Mouse (Mus musculus) MEL (cell line): ENCODE measurements at regions not wholly inside any gene's neighbourhood (a gene's known extent, or its start where the extent isn't known, plus 50 kb on each side); places are given as distances from the start of the nearest gene placed in this dataset.

Experiments
- DNase-seq: peaks from one replicate; pipeline ENCODE4 v3.0.0; 2011; ENCODE audit warnings: low read depth, low spot score
- H3K27ac ChIP-seq: 2 replicates; pipeline ENCODE4 v1.5.1; 2012; ENCODE audit warnings: low read depth, mild to moderate bottlenecking, control low read depth, low read length, moderate library complexity; ENCODE audit not compliant: control insufficient read depth
- H3K27me3 ChIP-seq, 2 experiments: fragments of 150-350 bp in 1 of 2; sonication (generic) in 1 of 2; 2 replicates each; pipeline ENCODE4 v1.6.1; 2012; ENCODE audit warnings: low read length in 2 of 2, mild to moderate bottlenecking in 2 of 2, improper control_type of control experiment in 1 of 2, moderate library complexity in 1 of 2; ENCODE audit not compliant: insufficient read depth in 2 of 2, control insufficient read depth in 1 of 2
- H3K36me3 ChIP-seq, 2 experiments: 2 replicates each; pipeline ENCODE4 v1.6.1; 2012 to 2014; ENCODE audit warnings: low read length in 2 of 2, improper control_type of control experiment in 1 of 2, inconsistent platforms in 1 of 2, mild to moderate bottlenecking in 1 of 2; ENCODE audit not compliant: insufficient read depth in 2 of 2, control insufficient read depth in 1 of 2
- H3K4me1 ChIP-seq, 2 experiments: fragments of 150-350 bp in 1 of 2; sonication (generic) in 1 of 2; 2 replicates each; pipeline ENCODE4 v1.6.1; 2012; ENCODE audit warnings: low read length in 2 of 2, improper control_type of control experiment in 1 of 2, mild to moderate bottlenecking in 1 of 2; ENCODE audit not compliant: insufficient read depth in 2 of 2, control insufficient read depth in 1 of 2
- H3K4me3 ChIP-seq, 2 experiments: fragments of 150-350 bp in 1 of 2; sonication (generic) in 1 of 2; 2 replicates each; pipeline ENCODE4 v1.5.1; 2012; ENCODE audit warnings: low read depth in 2 of 2, low read length in 2 of 2, mild to moderate bottlenecking in 2 of 2, moderate library complexity in 2 of 2, control low read depth in 1 of 2, improper control_type of control experiment in 1 of 2; ENCODE audit not compliant: control insufficient read depth in 1 of 2, insufficient read depth in 1 of 2
- H3K79me2 ChIP-seq: 2 replicates; pipeline ENCODE4 v1.6.1; 2012; ENCODE audit warnings: mild to moderate bottlenecking, low read length, moderate library complexity; ENCODE audit not compliant: control insufficient read depth, poor library complexity, insufficient read depth
- H3K9ac ChIP-seq: 2 replicates; pipeline ENCODE4 v1.6.1; 2012; ENCODE audit warnings: low read depth, mild to moderate bottlenecking, control low read depth, low read length, moderate library complexity; ENCODE audit not compliant: control insufficient read depth, poor library complexity, severe bottlenecking
- H3K9me3 ChIP-seq: fragments of 150-350 bp; sonication (generic); replicated peaks from 2 replicates; pipeline ENCODE4 v1.6.1; 2012; ENCODE audit warnings: mild to moderate bottlenecking, low read length, improper control_type of control experiment, moderate library complexity; ENCODE audit not compliant: insufficient read depth
- CHD1 ChIP-seq: IDR thresholded peaks from 2 replicates; pipeline ENCODE4 v1.6.1; 2012; ENCODE audit warnings: low read depth, mild to moderate bottlenecking, inconsistent platforms, low read length, improper control_type of control experiment
- CTCF ChIP-seq, 3 experiments: IDR thresholded peaks in 2 of 3; conservative IDR thresholded peaks in 1 of 3; 2 replicates each; pipeline ENCODE4 v1.5.1; 2011 to 2012; ENCODE audit warnings: low read length in 3 of 3, low read depth in 2 of 3, mild to moderate bottlenecking in 2 of 3, improper control_type of control experiment in 1 of 3, inconsistent platforms in 1 of 3, mixed read lengths in 1 of 3, moderate library complexity in 1 of 3; ENCODE audit not compliant: control insufficient read depth in 1 of 3, insufficient read depth in 1 of 3, poor library complexity in 1 of 3, severe bottlenecking in 1 of 3
- ELF1 ChIP-seq: IDR thresholded peaks from 2 replicates; pipeline ENCODE4 v1.6.1; 2014; ENCODE audit warnings: low read depth, mild to moderate bottlenecking, inconsistent platforms, low read length, improper control_type of control experiment, moderate library complexity
- EP300 ChIP-seq, 2 experiments: IDR thresholded peaks; 2 replicates each; pipeline ENCODE4 v1.6.1; 2011; ENCODE audit warnings: improper control_type of control experiment in 2 of 2, low read length in 2 of 2, low read depth in 1 of 2, mild to moderate bottlenecking in 1 of 2
- HCFC1 ChIP-seq: IDR thresholded peaks from 2 replicates; pipeline ENCODE4 v1.6.1; 2012; ENCODE audit warnings: low read depth, mild to moderate bottlenecking, inconsistent platforms, low read length, improper control_type of control experiment, moderate library complexity
- KAT2A ChIP-seq: conservative IDR thresholded peaks from 2 replicates; pipeline ENCODE4 v1.6.1; 2012; ENCODE audit warnings: low read depth, low read length, improper control_type of control experiment, inconsistent platforms
- MAFK ChIP-seq: IDR thresholded peaks from 2 replicates; pipeline ENCODE4 v1.6.1; 2011; ENCODE audit warnings: low read depth, mild to moderate bottlenecking, low read length, improper control_type of control experiment, borderline replicate concordance
- MAZ ChIP-seq: IDR thresholded peaks from 2 replicates; pipeline ENCODE4 v1.6.1; 2012; ENCODE audit warnings: low read depth, mild to moderate bottlenecking, inconsistent platforms, low read length, improper control_type of control experiment
- MEF2A ChIP-seq: IDR thresholded peaks from 2 replicates; pipeline ENCODE4 v1.6.1; 2014; ENCODE audit warnings: low read depth, mild to moderate bottlenecking, inconsistent platforms, low read length, improper control_type of control experiment; ENCODE audit not compliant: poor library complexity, insufficient replicate concordance, severe bottlenecking; ENCODE audit errors: extremely low read depth
- MYB ChIP-seq: IDR thresholded peaks from 2 replicates; pipeline ENCODE4 v1.6.1; 2011; ENCODE audit warnings: mild to moderate bottlenecking, low read depth, low read length, improper control_type of control experiment
- MYC ChIP-seq: IDR thresholded peaks from 2 replicates; pipeline ENCODE4 v1.6.1; 2011; ENCODE audit warnings: low read depth, mild to moderate bottlenecking, low read length, improper control_type of control experiment, moderate library complexity
- NELFE ChIP-seq: IDR thresholded peaks from 2 replicates; pipeline ENCODE4 v1.6.1; 2011; ENCODE audit warnings: low read depth, low read length, improper control_type of control experiment
- NRF1 ChIP-seq: IDR thresholded peaks from 2 replicates; pipeline ENCODE4 v1.6.1; 2014; ENCODE audit warnings: low read depth, mild to moderate bottlenecking, inconsistent platforms, low read length, improper control_type of control experiment, moderate library complexity; ENCODE audit not compliant: poor library complexity, insufficient read depth, severe bottlenecking
- POLR2A ChIP-seq, 2 experiments: IDR thresholded peaks; 2 replicates each; pipeline ENCODE4 v1.6.1; 2011 to 2012; ENCODE audit warnings: low read length in 2 of 2, mild to moderate bottlenecking in 2 of 2, control low read depth in 1 of 2, improper control_type of control experiment in 1 of 2, low read depth in 1 of 2, moderate library complexity in 1 of 2; ENCODE audit not compliant: control insufficient read depth in 1 of 2, insufficient read depth in 1 of 2, poor library complexity in 1 of 2
- POLR2AphosphoS2 ChIP-seq: IDR thresholded peaks from 2 replicates; pipeline ENCODE4 v1.6.1; 2011; ENCODE audit warnings: low read length, improper control_type of control experiment
- POLR2AphosphoS5 ChIP-seq: IDR thresholded peaks from 2 replicates; pipeline ENCODE4 v1.6.1; 2012; ENCODE audit warnings: low read depth, borderline replicate concordance, mild to moderate bottlenecking, inconsistent platforms, low read length, moderate library complexity, mixed read lengths
- RAD21 ChIP-seq: IDR thresholded peaks from 2 replicates; pipeline ENCODE4 v1.6.1; 2011; ENCODE audit warnings: mild to moderate bottlenecking, low read depth, low read length, improper control_type of control experiment
- ZC3H11A ChIP-seq: IDR thresholded peaks from 2 replicates; pipeline ENCODE4 v1.6.1; 2012; ENCODE audit warnings: low read depth, mild to moderate bottlenecking, inconsistent platforms, low read length, improper control_type of control experiment
- ZKSCAN1 ChIP-seq: IDR thresholded peaks from 2 replicates; pipeline ENCODE4 v1.6.1; 2012; ENCODE audit warnings: low read depth, mild to moderate bottlenecking, inconsistent platforms, low read length, improper control_type of control experiment, moderate library complexity
- ZNF384 ChIP-seq: IDR thresholded peaks from 2 replicates; pipeline ENCODE4 v1.6.1; 2012; ENCODE audit warnings: low read depth, mild to moderate bottlenecking, inconsistent platforms, low read length, improper control_type of control experiment

GRCm38 (mm10) chr14:91569100-91569499, 2321.4 kb downstream of the Pcdh9 start:
- no peak overlapping the region for H3K27ac ChIP-seq

DNA sequence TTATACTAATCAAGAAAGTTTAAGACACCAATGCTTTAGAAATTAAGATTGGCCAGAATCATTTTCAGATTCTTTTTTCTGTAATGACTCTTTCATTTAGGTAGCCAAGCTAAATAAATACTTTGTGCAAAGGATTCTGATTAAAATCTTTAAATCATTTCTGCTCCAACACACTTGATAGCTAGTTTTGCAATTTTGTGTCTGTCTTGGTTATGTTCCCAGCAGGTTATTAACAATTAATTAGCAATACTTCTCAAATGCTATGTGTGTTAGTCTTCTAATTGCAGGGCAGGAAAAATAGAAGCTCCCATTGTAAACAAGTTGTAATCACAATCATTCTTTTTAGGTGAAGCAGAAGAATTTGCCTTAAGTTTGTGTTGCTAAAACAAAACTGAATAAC, 2351.3 kb downstream of the Pcdh9 start:
- H3K4me3 ChIP-seq: no peak overlapping the region
- no peak overlapping the region for H3K27ac ChIP-seq
- no peak for DNase-seq
- no peak overlapping the region for H3K9ac ChIP-seq
- H3K79me2 ChIP-seq: no peaks in the 10 kb centered on the region
- no peaks in the 10 kb centered on the region for H3K9me3 ChIP-seq
- no peaks in the 10 kb centered on the region for H3K36me3 ChIP-seq
- H3K27me3 ChIP-seq: no peaks in the 10 kb centered on the region
- no peaks in the 10 kb centered on the region for H3K4me1 ChIP-seq
- no peak for TF ChIP-seq POLR2AphosphoS2
- no peak for TF ChIP-seq HCFC1
- TF ChIP-seq MYB: no peak
- no peak for TF ChIP-seq NRF1
- no peak for TF ChIP-seq ZKSCAN1
- TF ChIP-seq EP300 (IDR thresholded peaks at IDR 0.05; ENCODE audit: low read depth in 1 of 2, low read length in 2 of 2): no peak
- TF ChIP-seq POLR2AphosphoS5: no peak
- TF ChIP-seq ZNF384: no peak
- no peak for TF ChIP-seq MAFK
- TF ChIP-seq MEF2A: no peak
- TF ChIP-seq ZC3H11A: no peak
- TF ChIP-seq MAZ: no peak
- no peak for TF ChIP-seq KAT2A
- TF ChIP-seq CHD1: no peak
- TF ChIP-seq NELFE: no peak

More at GRCm38 (mm10) chr14:91569100-91569499, 2321.4 kb downstream of the Pcdh9 start:
- no peaks in the 10 kb centered on the region for H3K9me3 ChIP-seq
- no peak for DNase-seq
- no peak overlapping the region for H3K4me3 ChIP-seq
- no peak for TF ChIP-seq POLR2A (IDR thresholded peaks at IDR 0.05; ENCODE audit: control insufficient read depth in 1 of 2, insufficient read depth in 1 of 2, low read depth in 1 of 2, low read length in 2 of 2, poor library complexity in 1 of 2)
- TF ChIP-seq CHD1: no peak
- TF ChIP-seq ELF1: no peak
- TF ChIP-seq MYC: no peak
- no peak for TF ChIP-seq POLR2AphosphoS5
- TF ChIP-seq CTCF (IDR thresholded peaks at IDR 0.05 in 2 of 3, conservative IDR thresholded peaks at IDR 0.05 in 1 of 3; ENCODE audit: control insufficient read depth in 1 of 3, insufficient read depth in 1 of 3, low read depth in 2 of 3, low read length in 3 of 3, poor library complexity in 1 of 3, severe bottlenecking in 1 of 3): no peak
- no peak for TF ChIP-seq ZKSCAN1
- no peak for TF ChIP-seq KAT2A
- no peak for TF ChIP-seq RAD21
- H3K4me1 ChIP-seq: no peaks in the 10 kb centered on the region
- no peaks in the 10 kb centered on the region for H3K79me2 ChIP-seq
- H3K36me3 ChIP-seq: no peaks in the 10 kb centered on the region
- H3K27me3 ChIP-seq: no peaks in the 10 kb centered on the region
- no peak overlapping the region for H3K9ac ChIP-seq
